Mouse (Mus musculus) CH12.LX (cell line): ENCODE measurements around the gene Hsd3b4.
"Not testable (repeated sequence)": the region's sequence is repeated elsewhere in the genome, so short reads cannot be mapped to it uniquely, and the experiment has no call there.

Source experiments
- CTCF ChIP-seq, 2 experiments: IDR thresholded peaks in 1 of 2; conservative IDR thresholded peaks in 1 of 2; 2 replicates each; pipeline ENCODE4 v1.5.1; 2011 to 2012; ENCODE audit warnings: low read depth in 2 of 2, low read length in 2 of 2, improper control_type of control experiment in 1 of 2, inconsistent platforms in 1 of 2, mild to moderate bottlenecking in 1 of 2, moderate library complexity in 1 of 2
- ETS1 ChIP-seq: conservative IDR thresholded peaks from 2 replicates; pipeline ENCODE4 v1.6.1; 2012; ENCODE audit warnings: low read depth, mild to moderate bottlenecking, inconsistent platforms, low read length, improper control_type of control experiment, moderate library complexity
- PAX5 ChIP-seq: IDR thresholded peaks from 2 replicates; pipeline ENCODE4 v1.6.1; 2012; ENCODE audit warnings: low read length, inconsistent platforms, mixed read lengths
- TBP ChIP-seq: conservative IDR thresholded peaks from 2 replicates; pipeline ENCODE4 v1.6.1; 2011; ENCODE audit warnings: low read depth, low read length, improper control_type of control experiment
- USF1 ChIP-seq: IDR thresholded peaks from 2 replicates; pipeline ENCODE4 v1.6.1; 2014; ENCODE audit warnings: low read depth, mild to moderate bottlenecking, inconsistent platforms, low read length, improper control_type of control experiment

DNA sequence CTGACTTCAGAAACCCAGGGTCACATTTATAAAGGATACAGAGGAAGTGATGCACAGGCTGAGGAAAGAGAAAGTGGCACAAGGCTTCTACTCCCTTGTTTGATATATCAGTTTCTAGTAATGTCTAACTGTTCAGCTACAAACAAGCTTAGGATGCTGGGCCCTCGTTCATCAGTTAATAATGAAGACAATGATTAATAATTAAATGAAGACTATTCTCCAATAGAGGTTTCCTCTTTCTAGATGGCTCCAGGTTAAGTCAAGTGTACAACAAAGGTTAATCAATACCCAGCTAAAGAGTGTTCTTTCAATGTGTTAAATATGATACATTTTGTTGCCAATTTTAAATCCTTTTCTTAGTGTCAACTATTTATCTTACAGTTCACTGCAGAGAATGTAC lies at the start of gene Hsd3b4:
- not testable (repeated sequence) for TF ChIP-seq PAX5; USF1; CTCF (conservative IDR thresholded peaks at IDR 0.05 in 1 of 2, IDR thresholded peaks at IDR 0.05 in 1 of 2; ENCODE audit: low read depth in 2 of 2, low read length in 2 of 2); ETS1; TBP
